Mouse (Mus musculus): Measurements from ENCODE around the gene Rif1. TPM values are rescaled to one million over a fixed set of nuclear protein-coding genes. Genes with fewer than 3 reads are reported as not detected.

The Rif1 gene
- polyA plus RNA-seq, 1 experiment from 2014 or later: 6.8 TPM

DNA sequence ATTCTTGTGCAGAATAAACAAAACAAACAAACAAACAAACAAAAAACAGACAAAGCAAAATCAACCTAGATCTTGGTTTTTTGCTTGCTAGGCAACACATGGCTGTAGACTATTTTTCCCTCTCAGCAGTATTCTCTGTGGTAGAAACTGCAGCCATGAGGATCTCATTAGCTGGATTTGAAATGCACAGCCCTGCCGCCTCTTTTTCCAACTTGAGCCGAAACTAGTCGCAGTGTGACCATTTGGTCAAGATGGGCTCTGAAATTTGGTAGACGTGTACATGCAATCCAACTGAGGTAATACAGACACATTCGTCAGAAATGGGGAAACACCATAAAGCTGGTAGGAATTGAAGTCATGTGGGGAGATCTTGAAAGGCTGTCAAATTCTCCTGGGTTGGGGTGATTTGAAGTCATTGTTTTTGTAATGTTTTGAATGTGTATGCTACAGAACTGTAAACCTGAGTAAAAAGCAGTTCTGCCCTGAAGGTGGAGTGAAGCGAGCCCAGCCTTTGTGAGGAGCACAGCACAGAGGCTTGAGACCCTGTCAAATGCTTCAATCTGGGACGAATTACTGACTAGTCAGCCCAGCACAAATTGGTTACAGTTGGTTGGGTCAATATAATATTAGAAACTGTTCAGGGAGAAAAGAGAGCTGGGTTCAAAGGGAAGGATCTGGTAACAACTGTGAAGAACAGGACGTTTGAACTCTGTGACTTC is 33.4 kb upstream of the Rif1 start:
- H3K27ac ChIP-seq (ENCODE audit: low read length): no peak overlapping the region
- H3K4me2 ChIP-seq (ENCODE audit: low read depth, low read length): no peak overlapping the region
- H3K27me3 ChIP-seq (ENCODE audit: control insufficient read depth, insufficient read depth, low read depth, low read length): peaks cover 8% of the 10 kb centered on the region
- ATAC-seq (ENCODE audit: low read depth): no peak
- no peak overlapping the region for H3K9ac ChIP-seq (ENCODE audit: low read depth, low read length)
- no peaks in the 10 kb centered on the region for H3K4me1 ChIP-seq (ENCODE audit: control insufficient read depth, low read depth, low read length)
- 58% methylated on average over 8 of the region's 8 CpGs for WGBS (ENCODE audit: insufficient replicate concordance)
- no peaks in the 10 kb centered on the region for H3K36me3 ChIP-seq (ENCODE audit: control insufficient read depth, insufficient read depth)
- H3K9me3 ChIP-seq (replicated peaks; ENCODE audit: control insufficient read depth, low read length): no peaks in the 10 kb centered on the region
- H3K4me3 ChIP-seq (ENCODE audit: low read depth, low read length): no peak overlapping the region

DNA sequence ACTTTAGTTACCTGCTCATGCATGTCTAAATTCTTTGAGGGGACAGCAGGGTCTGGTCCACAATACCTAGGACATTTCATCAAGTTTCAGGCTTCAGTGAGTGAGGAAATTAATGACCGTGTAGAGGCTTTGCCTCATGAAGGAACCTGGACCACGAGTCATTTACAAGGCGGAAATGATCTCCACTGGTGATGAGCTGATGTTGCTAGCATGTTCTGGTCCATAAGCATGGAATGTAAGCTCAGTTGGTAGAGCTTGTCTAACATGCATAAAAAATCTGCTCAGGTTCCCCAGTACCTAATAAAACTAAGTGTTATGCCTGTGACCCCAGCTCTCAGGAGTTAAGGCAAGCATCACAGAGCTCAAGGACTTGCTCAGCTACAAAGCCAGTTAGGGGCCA is 30.5 kb upstream of the Rif1 start:
- Histone ChIP-seq H3K36me3 (ENCODE audit: control insufficient read depth, insufficient read depth) (no peaks in the 10 kb centered on the region), H3K9me3 (replicated peaks; ENCODE audit: control insufficient read depth, low read length) (no peaks in the 10 kb centered on the region), H3K27ac (ENCODE audit: low read length) (no peak overlapping the region), H3K4me1 (ENCODE audit: control insufficient read depth, low read depth, low read length) (no peaks in the 10 kb centered on the region), H3K27me3 (ENCODE audit: control insufficient read depth, insufficient read depth, low read depth, low read length) (peaks cover 6% of the 10 kb centered on the region; the same call in 1 of the 2 replicates), H3K9ac (ENCODE audit: low read depth, low read length) (no peak overlapping the region), H3K4me3 (ENCODE audit: low read depth, low read length) (no peak overlapping the region), H3K4me2 (ENCODE audit: low read depth, low read length) (no peak overlapping the region)
- 65% methylated on average over 3 of the region's 3 CpGs for WGBS (ENCODE audit: insufficient replicate concordance)
- ATAC-seq (ENCODE audit: low read depth): no peak

DNA sequence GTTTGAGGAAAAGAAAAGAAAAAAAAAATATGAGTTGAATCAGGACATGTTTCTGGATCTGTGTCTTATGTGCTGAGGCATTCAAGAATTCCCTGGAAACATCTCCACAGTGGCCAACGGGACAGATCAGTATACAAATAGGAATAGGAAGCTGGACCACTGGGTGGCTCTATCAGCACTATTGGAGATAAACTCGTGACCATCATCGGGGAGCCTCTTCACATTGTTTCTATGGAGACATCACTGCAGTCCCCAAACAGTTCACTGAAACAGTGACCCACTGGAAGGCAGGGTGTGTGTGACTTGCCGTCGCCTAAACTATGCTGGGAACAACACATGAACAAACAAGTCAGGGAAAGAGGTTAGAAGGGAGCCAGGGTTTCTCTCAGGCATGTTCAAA is 29.9 kb upstream of the Rif1 start:
- Histone ChIP-seq H3K36me3 (ENCODE audit: control insufficient read depth, insufficient read depth) (no peaks in the 10 kb centered on the region), H3K27ac (ENCODE audit: low read length) (no peak overlapping the region), H3K4me2 (ENCODE audit: low read depth, low read length) (no peak overlapping the region), H3K9ac (ENCODE audit: low read depth, low read length) (no peak overlapping the region), H3K27me3 (ENCODE audit: control insufficient read depth, insufficient read depth, low read depth, low read length) (peaks cover 3% of the 10 kb centered on the region; the same call in 1 of the 2 replicates), H3K4me1 (ENCODE audit: control insufficient read depth, low read depth, low read length) (no peaks in the 10 kb centered on the region), H3K9me3 (replicated peaks; ENCODE audit: control insufficient read depth, low read length) (no peaks in the 10 kb centered on the region), H3K4me3 (ENCODE audit: low read depth, low read length) (no peak overlapping the region)
- no peak for ATAC-seq (ENCODE audit: low read depth)
- WGBS (ENCODE audit: insufficient replicate concordance): 48% methylated on average over 5 of the region's 5 CpGs

DNA sequence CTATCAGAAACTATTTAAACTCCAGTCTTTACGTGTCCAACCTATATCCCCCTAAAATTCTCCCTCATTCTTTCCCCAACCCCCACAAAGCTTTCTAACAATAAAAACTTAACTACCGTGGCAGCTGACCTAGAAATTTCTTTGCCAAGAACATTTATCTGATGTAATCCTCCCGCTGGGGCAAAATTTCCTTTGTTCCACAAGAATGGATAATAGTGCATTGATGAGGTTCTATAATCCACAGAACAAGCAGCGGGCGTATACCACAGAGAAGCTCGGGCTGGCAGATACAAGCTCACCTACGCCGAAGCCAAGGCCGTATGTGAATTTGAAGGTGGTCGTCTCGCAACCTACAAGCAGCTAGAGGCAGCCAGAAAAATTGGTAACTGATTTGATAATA is 29.1 kb upstream of the Rif1 start:
- no peak overlapping the region for H3K4me2 ChIP-seq (ENCODE audit: low read depth, low read length)
- no peaks in the 10 kb centered on the region for H3K36me3 ChIP-seq (ENCODE audit: control insufficient read depth, insufficient read depth)
- 74% methylated on average over 11 of the region's 11 CpGs for WGBS (ENCODE audit: insufficient replicate concordance)
- no peaks in the 10 kb centered on the region for H3K9me3 ChIP-seq (replicated peaks; ENCODE audit: control insufficient read depth, low read length)
- H3K4me1 ChIP-seq (ENCODE audit: control insufficient read depth, low read depth, low read length): no peaks in the 10 kb centered on the region
- H3K9ac ChIP-seq (ENCODE audit: low read depth, low read length): no peak overlapping the region
- H3K27ac ChIP-seq (ENCODE audit: low read length): no peak overlapping the region
- H3K4me3 ChIP-seq (ENCODE audit: low read depth, low read length): no peak overlapping the region
- H3K27me3 ChIP-seq (ENCODE audit: control insufficient read depth, insufficient read depth, low read depth, low read length): peaks cover 2% of the 10 kb centered on the region; the same call in 1 of the 2 replicates
- ATAC-seq (ENCODE audit: low read depth): no peak

DNA sequence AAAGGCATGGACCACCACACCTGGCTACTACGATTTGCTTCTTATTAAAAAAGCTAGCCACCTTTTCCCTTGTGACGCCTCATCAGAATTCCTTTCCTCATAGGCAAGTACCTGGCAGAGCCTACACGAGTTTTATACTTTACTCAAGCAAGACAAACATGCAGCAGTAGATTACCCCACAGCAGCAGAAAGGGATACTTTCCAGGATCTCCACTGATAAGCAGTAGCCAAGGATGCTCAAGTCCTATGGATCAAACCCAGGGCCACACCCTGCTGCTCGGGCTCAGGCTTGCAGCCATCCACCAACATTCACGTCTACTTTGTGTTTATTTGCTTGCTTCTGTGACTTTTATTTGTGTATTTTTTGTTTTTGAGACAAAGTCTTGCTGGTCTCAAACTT is 26.6 kb upstream of the Rif1 start:
- no peak for ATAC-seq (ENCODE audit: low read depth)
- H3K9ac ChIP-seq (ENCODE audit: low read depth, low read length): no peak overlapping the region
- H3K4me3 ChIP-seq (ENCODE audit: low read depth, low read length): no peak overlapping the region
- no peak overlapping the region for H3K27ac ChIP-seq (ENCODE audit: low read length)
- no peaks in the 10 kb centered on the region for H3K27me3 ChIP-seq (ENCODE audit: control insufficient read depth, insufficient read depth, low read depth, low read length)
- WGBS (ENCODE audit: insufficient replicate concordance): 58% methylated on average over 5 of the region's 5 CpGs
- H3K9me3 ChIP-seq (replicated peaks; ENCODE audit: control insufficient read depth, low read length): no peaks in the 10 kb centered on the region
- no peaks in the 10 kb centered on the region for H3K36me3 ChIP-seq (ENCODE audit: control insufficient read depth, insufficient read depth)
- H3K4me1 ChIP-seq (ENCODE audit: control insufficient read depth, low read depth, low read length): no peaks in the 10 kb centered on the region
- no peak overlapping the region for H3K4me2 ChIP-seq (ENCODE audit: low read depth, low read length)

DNA sequence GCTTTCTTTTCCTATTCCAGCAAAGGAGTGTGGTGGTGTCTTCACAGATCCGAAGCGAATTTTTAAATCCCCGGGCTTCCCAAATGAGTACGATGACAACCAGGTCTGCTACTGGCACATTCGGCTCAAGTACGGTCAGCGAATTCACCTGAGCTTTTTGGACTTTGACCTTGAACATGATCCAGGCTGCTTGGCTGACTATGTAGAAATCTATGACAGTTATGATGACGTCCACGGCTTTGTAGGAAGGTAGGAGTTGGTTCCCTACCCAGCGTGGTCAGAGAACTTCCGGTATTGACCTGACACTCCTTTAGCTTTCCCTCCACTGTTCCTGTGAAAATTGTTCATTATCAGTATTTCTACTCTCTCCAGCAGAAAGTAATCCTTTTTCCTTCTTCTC is 21.8 kb upstream of the Rif1 start:
- Histone ChIP-seq H3K4me1 (ENCODE audit: control insufficient read depth, low read depth, low read length) (no peaks in the 10 kb centered on the region), H3K4me3 (ENCODE audit: low read depth, low read length) (no peak overlapping the region), H3K9ac (ENCODE audit: low read depth, low read length) (no peak overlapping the region), H3K27me3 (ENCODE audit: control insufficient read depth, insufficient read depth, low read depth, low read length) (no peaks in the 10 kb centered on the region), H3K4me2 (ENCODE audit: low read depth, low read length) (no peak overlapping the region), H3K27ac (ENCODE audit: low read length) (no peak overlapping the region), H3K36me3 (ENCODE audit: control insufficient read depth, insufficient read depth) (no peaks in the 10 kb centered on the region), H3K9me3 (replicated peaks; ENCODE audit: control insufficient read depth, low read length) (no peaks in the 10 kb centered on the region)
- 73% methylated on average over 11 of the region's 11 CpGs for WGBS (ENCODE audit: insufficient replicate concordance)
- no peak for ATAC-seq (ENCODE audit: low read depth)

DNA sequence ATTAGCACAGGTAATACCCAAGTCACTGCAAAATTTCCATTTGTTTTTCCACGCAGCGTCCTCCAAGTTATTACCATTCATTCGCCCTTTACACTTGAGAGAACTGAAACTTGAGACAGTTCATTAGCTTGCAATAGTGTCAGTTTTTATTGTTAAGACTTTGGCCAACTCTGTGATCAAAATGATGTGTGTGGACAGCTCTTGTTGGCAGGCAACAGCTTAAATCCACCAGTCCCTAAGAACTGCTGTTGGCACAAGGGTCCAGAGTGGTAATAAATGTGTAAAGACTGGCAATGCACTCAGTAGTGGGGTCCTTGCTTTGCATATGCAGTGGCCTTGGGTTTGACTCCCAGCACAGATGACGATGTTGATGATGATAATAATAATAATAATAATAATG is 20.3 kb upstream of the Rif1 start:
- no peak for ATAC-seq (ENCODE audit: low read depth)
- H3K36me3 ChIP-seq (ENCODE audit: control insufficient read depth, insufficient read depth): no peaks in the 10 kb centered on the region
- H3K27ac ChIP-seq (ENCODE audit: low read length): no peak overlapping the region
- no peaks in the 10 kb centered on the region for H3K27me3 ChIP-seq (ENCODE audit: control insufficient read depth, insufficient read depth, low read depth, low read length)
- no peaks in the 10 kb centered on the region for H3K4me1 ChIP-seq (ENCODE audit: control insufficient read depth, low read depth, low read length)
- no peak overlapping the region for H3K9ac ChIP-seq (ENCODE audit: low read depth, low read length)
- no peak overlapping the region for H3K4me3 ChIP-seq (ENCODE audit: low read depth, low read length)
- no peak overlapping the region for H3K4me2 ChIP-seq (ENCODE audit: low read depth, low read length)
- WGBS (ENCODE audit: insufficient replicate concordance): 61% methylated on average over 4 of the region's 4 CpGs
- H3K9me3 ChIP-seq (replicated peaks; ENCODE audit: control insufficient read depth, low read length): no peaks in the 10 kb centered on the region

DNA sequence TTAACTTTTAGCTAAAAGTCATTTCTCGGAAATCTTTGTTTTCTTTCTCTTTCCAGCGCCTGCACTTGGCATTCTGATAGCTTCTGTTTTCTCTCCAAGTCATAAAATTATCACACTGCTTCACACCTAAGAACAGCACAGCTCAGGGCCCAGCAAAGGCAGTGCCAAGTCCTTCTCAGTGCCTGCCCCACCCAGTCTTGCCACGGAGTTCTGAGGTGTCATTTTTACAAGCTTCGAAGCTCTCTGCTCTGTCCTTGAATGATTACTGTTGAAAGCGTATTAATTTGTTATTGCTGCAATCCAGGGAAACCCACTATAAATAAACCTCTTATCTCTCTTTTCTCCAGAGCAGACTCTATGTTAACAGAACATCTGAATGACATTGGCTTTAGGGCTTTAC is 19.1 kb upstream of the Rif1 start:
- Histone ChIP-seq H3K4me3 (ENCODE audit: low read depth, low read length) (no peak overlapping the region), H3K27ac (ENCODE audit: low read length) (no peak overlapping the region), H3K9ac (ENCODE audit: low read depth, low read length) (no peak overlapping the region), H3K9me3 (replicated peaks; ENCODE audit: control insufficient read depth, low read length) (no peaks in the 10 kb centered on the region), H3K4me1 (ENCODE audit: control insufficient read depth, low read depth, low read length) (no peaks in the 10 kb centered on the region), H3K4me2 (ENCODE audit: low read depth, low read length) (no peak overlapping the region), H3K27me3 (ENCODE audit: control insufficient read depth, insufficient read depth, low read depth, low read length) (no peaks in the 10 kb centered on the region), H3K36me3 (ENCODE audit: control insufficient read depth, insufficient read depth) (no peaks in the 10 kb centered on the region)
- 31% methylated on average over 5 of the region's 5 CpGs for WGBS (ENCODE audit: insufficient replicate concordance)
- no peak for ATAC-seq (ENCODE audit: low read depth)

DNA sequence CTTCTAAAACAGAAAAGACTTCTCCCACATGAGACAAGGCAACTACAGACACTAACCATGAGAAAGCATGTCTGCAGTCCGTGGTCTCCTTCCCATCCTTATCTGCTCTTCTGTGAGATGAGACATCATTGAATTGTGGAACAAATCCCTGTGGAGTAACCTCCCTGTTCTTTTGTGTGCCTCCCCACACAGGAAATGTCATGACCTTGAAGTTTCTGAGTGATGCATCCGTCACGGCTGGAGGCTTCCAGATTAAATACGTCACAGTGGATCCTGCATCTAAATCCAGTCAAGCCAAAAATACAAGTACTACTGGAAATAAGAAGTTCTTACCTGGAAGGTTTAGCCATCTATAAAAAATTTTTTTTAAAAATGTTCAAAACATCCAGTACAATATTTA is 17.0 kb upstream of the Rif1 start:
- Histone ChIP-seq H3K4me3 (ENCODE audit: low read depth, low read length) (no peak overlapping the region), H3K36me3 (ENCODE audit: control insufficient read depth, insufficient read depth) (no peaks in the 10 kb centered on the region), H3K9me3 (replicated peaks; ENCODE audit: control insufficient read depth, low read length) (no peaks in the 10 kb centered on the region), H3K4me2 (ENCODE audit: low read depth, low read length) (no peak overlapping the region), H3K9ac (ENCODE audit: low read depth, low read length) (no peak overlapping the region), H3K4me1 (ENCODE audit: control insufficient read depth, low read depth, low read length) (no peaks in the 10 kb centered on the region), H3K27ac (ENCODE audit: low read length) (no peak overlapping the region), H3K27me3 (ENCODE audit: control insufficient read depth, insufficient read depth, low read depth, low read length) (no peaks in the 10 kb centered on the region)
- 50% methylated on average over 4 of the region's 4 CpGs for WGBS (ENCODE audit: insufficient replicate concordance)
- no peak for ATAC-seq (ENCODE audit: low read depth)
